Comparison of ENCODE assay signal across 18 mouse cellular contexts in genomic region chr4:148813247-148813646, GRCm38 (mm10). TPM values are rescaled to one million over a fixed set of nuclear protein-coding genes. Genes with fewer than 3 reads are reported as not detected.
DNase-seq lines count a peak whose midpoint lies in the region; ATAC-seq and TF ChIP-seq lines count a peak whose summit lies in the region.
"Had no signal": no experiment of that assay in that cellular context is flagged by ENCODE, and none has a peak within 500 bp of the region (broad histone marks: within the 10 kb centered on the region; RNA-seq: fewer than 3 reads in every experiment).

No protein-coding gene starts in this region.

- no peak overlapping the region for H3K4me3 ChIP-seq in forebrain, embryonic 13.5 days
- no peak overlapping the region for H3K4me3 ChIP-seq in forebrain, embryonic 11.5 days (ENCODE audit: low read depth, low read length)
- H3K4me3 ChIP-seq in midbrain, postnatal 0 days (ENCODE audit: low read depth, low read length), result no peak overlapping the region
- no peak overlapping the region for H3K4me3 ChIP-seq in midbrain, embryonic 15.5 days
- no peak overlapping the region for H3K4me3 ChIP-seq in neural tube, embryonic 15.5 days (replicated peaks)
- H3K4me3 ChIP-seq: embryonic facial prominence, embryonic 13.5 days; layer of hippocampus, adult 2 months; limb, embryonic 15.5 days; megakaryocyte, embryonic 14.5 days had no signal

- peak; percentile 61 for ATAC-seq in forebrain, embryonic 13.5 days
- ATAC-seq in forebrain, embryonic 11.5 days (replicated peaks; ENCODE audit: low FRiP score), result no peak
- 0 out of 2 replicates have a peak, but pooled peaks have one; percentile 17 for ATAC-seq in midbrain, postnatal 0 days (ENCODE audit: low FRiP score)
- ATAC-seq in midbrain, embryonic 15.5 days (replicated peaks), result no peak
- no peak for ATAC-seq in neural tube, embryonic 15.5 days (ENCODE audit: low FRiP score)

- TF ChIP-seq CTCF in midbrain, postnatal 0 days (IDR thresholded peaks at IDR 0.05), result no peak

- no peak overlapping the region for H3K4me2 ChIP-seq in forebrain, embryonic 13.5 days
- no peak overlapping the region for H3K4me2 ChIP-seq in forebrain, embryonic 11.5 days (ENCODE audit: low read depth, low read length, severe bottlenecking)
- H3K4me2 ChIP-seq in midbrain, postnatal 0 days (ENCODE audit: low read depth, low read length, poor library complexity, severe bottlenecking), result no peak overlapping the region
- H3K4me2 ChIP-seq in midbrain, embryonic 15.5 days, result no peak overlapping the region
- peak overlapping the region; percentile 50 for H3K4me2 ChIP-seq in neural tube, embryonic 15.5 days
- H3K4me2 ChIP-seq: embryonic facial prominence, embryonic 13.5 days; limb, embryonic 15.5 days had no signal

- peaks cover 69% of the 10 kb centered on the region for H3K27me3 ChIP-seq in forebrain, embryonic 13.5 days
- H3K27me3 ChIP-seq in forebrain, embryonic 11.5 days (ENCODE audit: control insufficient read depth, insufficient read depth, low read length), result peaks cover 20% of the 10 kb centered on the region; the same call in 1 of the 2 replicates
- peaks cover 20% of the 10 kb centered on the region; the same call in 1 of the 2 replicates for H3K27me3 ChIP-seq in midbrain, postnatal 0 days (ENCODE audit: insufficient read depth, low read length)
- H3K27me3 ChIP-seq in midbrain, embryonic 15.5 days (replicated peaks), result peaks cover 78% of the 10 kb centered on the region
- H3K27me3 ChIP-seq in neural tube, embryonic 15.5 days (replicated peaks), result peaks cover 57% of the 10 kb centered on the region

- H3K4me1 ChIP-seq in forebrain, embryonic 13.5 days, result peaks cover 54% of the 10 kb centered on the region
- H3K4me1 ChIP-seq in forebrain, embryonic 11.5 days (replicated peaks; ENCODE audit: control insufficient read depth, insufficient read depth, low read length), result peaks cover 17% of the 10 kb centered on the region
- peaks cover 5% of the 10 kb centered on the region; the same call in 1 of the 2 replicates for H3K4me1 ChIP-seq in midbrain, postnatal 0 days (ENCODE audit: insufficient read depth, low read length)
- peaks cover 46% of the 10 kb centered on the region for H3K4me1 ChIP-seq in midbrain, embryonic 15.5 days
- peaks cover 64% of the 10 kb centered on the region for H3K4me1 ChIP-seq in neural tube, embryonic 15.5 days
- H3K4me1 ChIP-seq: megakaryocyte, embryonic 14.5 days had no signal

- no peak overlapping the region for H3K27ac ChIP-seq in forebrain, embryonic 13.5 days
- H3K27ac ChIP-seq in forebrain, embryonic 11.5 days (ENCODE audit: low read depth, low read length), result no peak overlapping the region
- no peak overlapping the region for H3K27ac ChIP-seq in midbrain, postnatal 0 days (ENCODE audit: low read depth, low read length)
- no peak overlapping the region for H3K27ac ChIP-seq in midbrain, embryonic 15.5 days
- H3K27ac ChIP-seq in neural tube, embryonic 15.5 days (replicated peaks), result no peak overlapping the region
- H3K27ac ChIP-seq: embryonic facial prominence, embryonic 13.5 days; kidney, postnatal 0 days; layer of hippocampus, adult 2 months; limb, embryonic 15.5 days had no signal

- H3K36me3 ChIP-seq in forebrain, embryonic 13.5 days (ENCODE audit: poor library complexity, severe bottlenecking), result no peaks in the 10 kb centered on the region
- no peaks in the 10 kb centered on the region for H3K36me3 ChIP-seq in forebrain, embryonic 11.5 days (ENCODE audit: control insufficient read depth, insufficient read depth, low read length)
- no peaks in the 10 kb centered on the region for H3K36me3 ChIP-seq in midbrain, postnatal 0 days (ENCODE audit: insufficient read depth, low read length)
- H3K36me3 ChIP-seq in midbrain, embryonic 15.5 days (replicated peaks), result no peaks in the 10 kb centered on the region
- no peaks in the 10 kb centered on the region for H3K36me3 ChIP-seq in neural tube, embryonic 15.5 days
- H3K36me3 ChIP-seq: embryonic facial prominence, embryonic 13.5 days; limb, embryonic 15.5 days had no signal

- no peaks in the 10 kb centered on the region for H3K9me3 ChIP-seq in forebrain, embryonic 13.5 days (replicated peaks)
- H3K9me3 ChIP-seq in forebrain, embryonic 11.5 days (ENCODE audit: control insufficient read depth, low read length), result no peaks in the 10 kb centered on the region
- no peaks in the 10 kb centered on the region for H3K9me3 ChIP-seq in midbrain, postnatal 0 days (ENCODE audit: low read length)
- H3K9me3 ChIP-seq in midbrain, embryonic 15.5 days, result no peaks in the 10 kb centered on the region
- H3K9me3 ChIP-seq in neural tube, embryonic 15.5 days (replicated peaks), result no peaks in the 10 kb centered on the region
- H3K9me3 ChIP-seq: embryonic facial prominence, embryonic 13.5 days; limb, embryonic 15.5 days; megakaryocyte, embryonic 14.5 days had no signal

- DNase-seq in forebrain, embryonic 11.5 days (ENCODE audit: low spot score), result no peak
- DNase-seq in heart, postnatal 4 days, result peak; percentile 62
- DNase-seq in heart, adult 9 months (ENCODE audit: low spot score in 2 of 2), result no peak
- peak; percentile 48 for DNase-seq in midbrain, postnatal 0 days (ENCODE audit: low spot score)
- DNase-seq: adrenal gland, adult 8-10 months; cerebellum, adult 11-12 months; gastrocnemius, adult 2 months; kidney, adult 11 months; lung, postnatal 10 days; thymus, postnatal 36 days had no signal

- 52% methylated on average over 6 of the region's 6 CpGs for WGBS in forebrain, embryonic 13.5 days
- 82% methylated on average over 6 of the region's 6 CpGs for WGBS in forebrain, embryonic 11.5 days
- WGBS in midbrain, postnatal 0 days, result 75% methylated on average over 6 of the region's 6 CpGs
- WGBS in midbrain, embryonic 15.5 days, result 71% methylated on average over 6 of the region's 6 CpGs
- 62% methylated on average over 6 of the region's 6 CpGs for WGBS in neural tube, embryonic 15.5 days

- no peak overlapping the region for H3K9ac ChIP-seq in forebrain, embryonic 13.5 days
- H3K9ac ChIP-seq in forebrain, embryonic 11.5 days (ENCODE audit: low read length), result no peak overlapping the region
- H3K9ac ChIP-seq in midbrain, postnatal 0 days (replicated peaks; ENCODE audit: low read length, poor library complexity, severe bottlenecking), result no peak overlapping the region
- H3K9ac ChIP-seq in midbrain, embryonic 15.5 days, result no peak overlapping the region
- no peak overlapping the region for H3K9ac ChIP-seq in neural tube, embryonic 15.5 days (replicated peaks)
- H3K9ac ChIP-seq: embryonic facial prominence, embryonic 13.5 days; limb, embryonic 15.5 days had no signal

RNA-seq across cellular contexts. Expression of gene Casz1, which starts 9.0 kb away (rescaled TPM):
- polyA plus RNA-seq in forebrain, embryonic 13.5 days (2015; fragmentation: Nextera tagmentation; extraction: Ambion mirVana), result 1.3 and 1.9 TPM in 2 replicates
- 3.4 and 3.6 TPM in 2 replicates for polyA plus RNA-seq in forebrain, embryonic 11.5 days (2014; fragmentation: Nextera tagmentation; extraction: Ambion mirVana)
- 10 to 100 TPM; 79.5 to 82.9 TPM for total RNA-seq in heart, postnatal 4 days (2021)
- 3.7 and 4.0 TPM in 2 replicates for total RNA-seq in midbrain, postnatal 0 days (2014; rRNA removed)
- polyA plus RNA-seq in midbrain, postnatal 0 days (2015; fragmentation: Nextera tagmentation; extraction: Ambion mirVana), result 2.0 TPM in 2 replicates
- polyA plus RNA-seq in midbrain, embryonic 15.5 days (2015; fragmentation: Nextera tagmentation; extraction: Ambion mirVana), result 2.8 and 2.9 TPM in 2 replicates
- polyA plus RNA-seq in neural tube, embryonic 15.5 days (2015; fragmentation: Nextera tagmentation; extraction: Ambion mirVana), result 11.0 and 12.3 TPM in 2 replicates

Comparison
In these comparisons a context has a peak if more than half of its experiments do, and no peak if none do; other contexts are left out.
1. ATAC-seq: peak in forebrain, embryonic 13.5 days (single experiment) and midbrain, postnatal 0 days (single experiment); none in forebrain, embryonic 11.5 days (single experiment), midbrain, embryonic 15.5 days (single experiment) and neural tube, embryonic 15.5 days (single experiment).
2. DNase-seq: peak in heart, postnatal 4 days (single experiment) and midbrain, postnatal 0 days (single experiment); none in forebrain, embryonic 11.5 days (single experiment) and heart, adult 9 months (0 of 2).